ENCODE assay signal across 9 mouse cellular contexts in genomic region chr12:70589315-70589742, GRCm38 (mm10).
DNase-seq lines count a peak whose midpoint lies in the region; ATAC-seq and TF ChIP-seq lines count a peak whose summit lies in the region.
"Had no signal": no experiment of that assay in that cellular context is flagged by ENCODE, and none has a peak within 500 bp of the region (broad histone marks: within the 10 kb centered on the region; RNA-seq: fewer than 3 reads in every experiment).

No protein-coding gene starts in this region.

- no peak overlapping the region for H3K27ac ChIP-seq in hindbrain, postnatal 0 days
- no peak overlapping the region for H3K27ac ChIP-seq in hindbrain, embryonic 13.5 days
- H3K27ac ChIP-seq in embryonic fibroblast, embryonic 13.5 days (ENCODE audit: insufficient read depth, low read length), result peak overlapping the region; percentile 50
- H3K27ac ChIP-seq in midbrain, embryonic 14.5 days (replicated peaks; ENCODE audit: low read depth, low read length), result no peak overlapping the region
- H3K27ac ChIP-seq in liver, postnatal 0 days (ENCODE audit: low read depth), result no peak overlapping the region

- peak; percentile 25 for DNase-seq in hindbrain, postnatal 0 days (ENCODE audit: low spot score)
- peak; percentile 31 for DNase-seq in brain, embryonic 14.5 days (ENCODE audit: low read depth)
- peak; percentile 67 to 76 for DNase-seq in lung, adult 18-20 months
- DNase-seq in embryo, embryonic 10.5 days (ENCODE audit: low spot score), result no peak
- DNase-seq in midbrain, embryonic 14.5 days, result no peak
- DNase-seq in liver, postnatal 0 days, result no peak

- TF ChIP-seq CTCF in hindbrain, postnatal 0 days (IDR thresholded peaks at IDR 0.05; ENCODE audit: low read depth), result 0 out of 2 replicates have a peak, but pooled peaks have one; percentile 9
- no peak for TF ChIP-seq CTCF in brain, embryonic 14.5 days (IDR thresholded peaks at IDR 0.05; ENCODE audit: borderline replicate concordance, extremely low read depth, insufficient read depth, insufficient read length)
- no peak for TF ChIP-seq CTCF in embryonic fibroblast, embryonic 13.5 days (IDR thresholded peaks at IDR 0.05; ENCODE audit: borderline replicate concordance, insufficient read depth, low read length)
- no peak for TF ChIP-seq CTCF in liver, postnatal 0 days (IDR thresholded peaks at IDR 0.05; ENCODE audit: low read depth)

- TF ChIP-seq EP300 in liver, postnatal 0 days (IDR thresholded peaks at IDR 0.05; ENCODE audit: low read depth), result no peak

- no peaks in the 10 kb centered on the region for H3K27me3 ChIP-seq in hindbrain, postnatal 0 days (ENCODE audit: insufficient read depth, low read length)
- no peaks in the 10 kb centered on the region for H3K27me3 ChIP-seq in hindbrain, embryonic 13.5 days
- H3K27me3 ChIP-seq in midbrain, embryonic 14.5 days (ENCODE audit: control insufficient read depth, insufficient read depth, low read length), result no peaks in the 10 kb centered on the region
- H3K27me3 ChIP-seq in liver, postnatal 0 days (ENCODE audit: insufficient read depth, low read length), result no peaks in the 10 kb centered on the region

- TF ChIP-seq POLR2A in brain, embryonic 14.5 days (IDR thresholded peaks at IDR 0.05; ENCODE audit: borderline replicate concordance, extremely low read depth, insufficient read depth, insufficient read length, poor library complexity, severe bottlenecking), result no peak
- TF ChIP-seq POLR2A in embryonic fibroblast, embryonic 13.5 days (IDR thresholded peaks at IDR 0.05; ENCODE audit: low read depth, low read length), result no peak

- no peaks in the 10 kb centered on the region for H3K4me1 ChIP-seq in hindbrain, postnatal 0 days (ENCODE audit: insufficient read depth, low read length)
- H3K4me1 ChIP-seq in hindbrain, embryonic 13.5 days (replicated peaks), result 0 out of 2 replicates have a peak, but pooled peaks cover 3% of the 10 kb centered on the region
- peaks cover 15% of the 10 kb centered on the region for H3K4me1 ChIP-seq in embryonic fibroblast, embryonic 13.5 days (ENCODE audit: control insufficient read depth, insufficient read depth, low read length)
- H3K4me1 ChIP-seq in midbrain, embryonic 14.5 days (ENCODE audit: control insufficient read depth, insufficient read depth, low read length), result no peaks in the 10 kb centered on the region
- no peaks in the 10 kb centered on the region for H3K4me1 ChIP-seq in liver, postnatal 0 days (ENCODE audit: insufficient read depth)

- H3K4me3 ChIP-seq in hindbrain, postnatal 0 days (ENCODE audit: low read length), result no peak overlapping the region
- no peak overlapping the region for H3K4me3 ChIP-seq in hindbrain, embryonic 13.5 days
- no peak overlapping the region for H3K4me3 ChIP-seq in embryonic fibroblast, embryonic 13.5 days (ENCODE audit: insufficient read depth, low read length)
- H3K4me3 ChIP-seq in midbrain, embryonic 14.5 days (replicated peaks; ENCODE audit: low read depth, low read length), result no peak overlapping the region
- no peak overlapping the region for H3K4me3 ChIP-seq in liver, postnatal 0 days (ENCODE audit: low read depth, low read length)

- H3K4me2 ChIP-seq in hindbrain, postnatal 0 days (ENCODE audit: low read depth, low read length), result no peak overlapping the region
- no peak overlapping the region for H3K4me2 ChIP-seq in hindbrain, embryonic 13.5 days
- H3K4me2 ChIP-seq in midbrain, embryonic 14.5 days (ENCODE audit: low read length), result no peak overlapping the region
- H3K4me2 ChIP-seq in liver, postnatal 0 days (ENCODE audit: low read depth, low read length), result no peak overlapping the region
- H3K4me2 ChIP-seq: liver, embryonic 11.5 days had no signal

- no peaks in the 10 kb centered on the region for H3K36me3 ChIP-seq in hindbrain, postnatal 0 days (ENCODE audit: insufficient read depth, low read length)
- no peaks in the 10 kb centered on the region for H3K36me3 ChIP-seq in hindbrain, embryonic 13.5 days
- no peaks in the 10 kb centered on the region for H3K36me3 ChIP-seq in midbrain, embryonic 14.5 days (ENCODE audit: control insufficient read depth, insufficient read depth, low read length)
- no peaks in the 10 kb centered on the region for H3K36me3 ChIP-seq in liver, postnatal 0 days (replicated peaks; ENCODE audit: insufficient read depth, low read length)

- WGBS in hindbrain, postnatal 0 days, result 74% methylated on average over 2 of the region's 2 CpGs
- 91% methylated on average over 2 of the region's 2 CpGs for WGBS in hindbrain, embryonic 13.5 days
- WGBS in midbrain, embryonic 14.5 days, result 93% methylated on average over 2 of the region's 2 CpGs
- 81% methylated on average over 2 of the region's 2 CpGs for WGBS in liver, postnatal 0 days (ENCODE audit: insufficient replicate concordance)

- no peak overlapping the region for H3K9ac ChIP-seq in hindbrain, postnatal 0 days (replicated peaks; ENCODE audit: low read length)
- H3K9ac ChIP-seq in hindbrain, embryonic 13.5 days, result no peak overlapping the region
- H3K9ac ChIP-seq in midbrain, embryonic 14.5 days (replicated peaks; ENCODE audit: low read length), result no peak overlapping the region
- H3K9ac ChIP-seq in liver, postnatal 0 days (replicated peaks), result no peak overlapping the region

- H3K9me3 ChIP-seq in hindbrain, postnatal 0 days (ENCODE audit: low read length), result no peaks in the 10 kb centered on the region
- no peaks in the 10 kb centered on the region for H3K9me3 ChIP-seq in hindbrain, embryonic 13.5 days
- no peaks in the 10 kb centered on the region for H3K9me3 ChIP-seq in midbrain, embryonic 14.5 days (ENCODE audit: control insufficient read depth, low read length)
- no peaks in the 10 kb centered on the region for H3K9me3 ChIP-seq in liver, postnatal 0 days (ENCODE audit: low read length)

- no peak for ATAC-seq in hindbrain, postnatal 0 days
- no peak for ATAC-seq in hindbrain, embryonic 13.5 days (ENCODE audit: low FRiP score)
- no peak for ATAC-seq in midbrain, embryonic 14.5 days (ENCODE audit: low FRiP score, low TSS enrichment)
- no peak for ATAC-seq in liver, postnatal 0 days

Comparison
In these comparisons a context has a peak if more than half of its experiments do, and no peak if none do; other contexts are left out.
1. DNase-seq: peak in hindbrain, postnatal 0 days (single experiment), brain, embryonic 14.5 days (single experiment) and lung, adult 18-20 months (2 of 2); none in embryo, embryonic 10.5 days (single experiment), midbrain, embryonic 14.5 days (single experiment) and liver, postnatal 0 days (single experiment).